Mouse (Mus musculus) erythroblast, embryonic 14.5 days (primary cell): ENCODE data around the gene Cfb. TPM values are rescaled to one million over a fixed set of nuclear protein-coding genes. Genes with fewer than 3 reads are reported as not detected.
"Not testable (repeated sequence)": the region's sequence is repeated elsewhere in the genome, so short reads cannot be mapped to it uniquely, and the experiment has no call there.

Experiments
- H3K27me3 ChIP-seq: 2 replicates; pipeline ENCODE4 v1.6.1; 2012; ENCODE audit warnings: inconsistent platforms; ENCODE audit not compliant: control insufficient read depth
- H3K36me3 ChIP-seq: 2 replicates; pipeline ENCODE4 v1.6.1; 2012; ENCODE audit warnings: mild to moderate bottlenecking, inconsistent platforms; ENCODE audit not compliant: control insufficient read depth
- H3K4me1 ChIP-seq: 2 replicates; pipeline ENCODE4 v1.6.1; 2012; ENCODE audit warnings: inconsistent platforms; ENCODE audit not compliant: control insufficient read depth
- H3K4me3 ChIP-seq: replicated peaks from 2 replicates; pipeline ENCODE3; 2012; ENCODE audit warnings: moderate library complexity, mild to moderate bottlenecking, inconsistent platforms
- H3K9me3 ChIP-seq: 2 replicates; pipeline ENCODE4 v1.6.1; 2012; ENCODE audit warnings: low read length, inconsistent platforms, mixed read lengths; ENCODE audit not compliant: control insufficient read depth
- GATA1 ChIP-seq: IDR thresholded peaks from 2 replicates; pipeline ENCODE4 v1.6.1; 2012; ENCODE audit warnings: low read length, inconsistent platforms, mixed read lengths
- TAL1 ChIP-seq: IDR thresholded peaks from 3 replicates; pipeline ENCODE4 v1.6.1; 2012; ENCODE audit warnings: low read length, inconsistent platforms, mixed read lengths
- polyA plus RNA-seq: library from polyadenylated mRNA; stranded (reverse); fragments of >175 nt; gene quantifications from 2 replicates; pipeline ENCODE4 v1.2.3, GENCODE M21; 2012

The Cfb gene
- 0.11 TPM in 1 of 2 replicates, not detected in the other for polyA plus RNA-seq

DNA sequence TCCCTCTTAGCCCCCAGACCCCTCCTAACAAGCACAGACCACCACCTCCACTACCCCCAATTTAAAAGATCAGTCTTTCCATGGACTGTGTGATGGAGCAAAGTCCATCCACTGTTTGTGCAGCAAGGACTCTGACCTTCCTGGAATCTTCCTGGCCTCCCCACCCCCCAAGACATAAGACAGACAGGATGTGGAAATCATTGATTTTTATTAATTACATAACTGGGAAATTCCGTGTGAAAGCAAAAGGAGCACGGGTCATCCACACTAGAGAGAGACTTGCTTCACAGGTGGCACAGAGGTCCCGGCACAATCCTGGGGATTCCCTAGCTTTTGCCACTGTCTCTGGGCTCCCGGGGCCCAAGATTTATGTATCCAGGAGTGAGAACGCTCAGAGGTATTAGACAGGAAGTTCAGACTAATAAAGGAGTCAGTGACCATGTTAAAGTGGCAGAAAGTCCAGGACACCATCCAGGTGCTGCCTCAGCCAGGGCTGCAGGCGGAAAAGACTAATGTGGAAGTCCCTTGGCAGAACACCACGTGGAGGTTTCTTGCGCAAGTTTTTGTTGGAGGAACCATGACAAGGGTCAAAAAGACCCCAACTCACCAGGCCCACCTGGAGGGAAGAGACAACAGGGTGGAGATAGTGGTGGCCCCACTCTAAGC, at the start of gene Cfb:
Cfb (minus strand) TSS at position 103 of the 666 bp plus-strand sequence.
- no peak for TF ChIP-seq GATA1
- TF ChIP-seq TAL1 = no peak
- H3K4me3 ChIP-seq = peak within 1 kb of the TSS; percentile 43

DNA sequence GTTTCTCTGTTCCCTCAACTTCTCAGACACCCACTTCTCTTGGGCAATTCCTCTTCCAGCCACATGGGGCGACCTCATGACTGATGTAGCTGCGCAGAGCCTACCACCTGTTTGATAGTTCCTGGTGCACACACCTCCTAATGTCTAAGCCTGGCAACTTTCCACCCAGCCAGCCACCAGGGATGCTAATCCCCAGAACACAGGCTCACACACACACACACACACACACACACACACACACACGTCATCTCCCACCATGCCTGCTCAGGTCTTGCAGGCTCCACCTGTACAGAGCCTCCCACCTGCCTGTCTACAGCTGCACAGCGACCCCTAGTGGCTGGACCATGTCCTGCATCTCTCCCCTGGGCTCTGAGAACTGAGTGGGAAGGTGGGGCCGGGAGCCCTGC, 49.6 kb upstream of the Cfb start:
- H3K36me3 ChIP-seq = peaks cover 67% of the 10 kb centered on the region
- H3K4me1 ChIP-seq = peaks cover 4% of the 10 kb centered on the region
- no peak for TF ChIP-seq GATA1
- no peak for TF ChIP-seq TAL1
- no peaks in the 10 kb centered on the region for H3K9me3 ChIP-seq
- H3K4me3 ChIP-seq = no peak overlapping the region
- no peaks in the 10 kb centered on the region for H3K27me3 ChIP-seq

More for the DNA sequence above, at the start of gene Cfb:
- Histone ChIP-seq H3K4me1 (peaks cover 3% of the 10 kb centered on the region; the same call in 1 of the 2 replicates), H3K27me3 (no peaks in the 10 kb centered on the region), H3K36me3 (peaks cover 15% of the 10 kb centered on the region), H3K9me3 (no peaks in the 10 kb centered on the region)

DNA sequence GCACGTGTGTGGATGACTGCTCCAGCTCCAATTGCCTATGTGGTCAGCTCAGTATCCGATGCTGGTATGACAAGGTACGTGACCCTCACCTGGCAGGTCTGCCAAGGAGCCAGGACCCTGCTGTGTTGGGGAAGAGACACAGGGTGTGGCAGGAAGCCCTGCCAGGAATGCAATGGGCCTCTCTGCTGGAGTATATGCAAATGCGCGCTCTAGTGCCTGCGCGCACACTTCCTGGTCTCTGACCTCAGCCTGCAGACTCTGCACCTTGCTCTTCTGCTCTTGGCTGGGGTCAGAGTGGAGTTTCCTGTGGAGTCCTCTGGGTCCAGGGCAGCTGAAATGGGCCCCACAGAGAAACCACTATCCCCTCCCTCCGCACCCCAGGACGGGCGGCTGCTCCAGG, 48.7 kb upstream of the Cfb start:
- H3K4me3 ChIP-seq = no peak overlapping the region
- H3K4me1 ChIP-seq = peaks cover 4% of the 10 kb centered on the region
- no peaks in the 10 kb centered on the region for H3K27me3 ChIP-seq
- no peaks in the 10 kb centered on the region for H3K9me3 ChIP-seq
- peaks cover 77% of the 10 kb centered on the region for H3K36me3 ChIP-seq
- TF ChIP-seq TAL1 = no peak
- no peak for TF ChIP-seq GATA1

- H3K27me3 ChIP-seq = no peaks in the 10 kb centered on the region
- H3K36me3 ChIP-seq = peaks cover 48% of the 10 kb centered on the region
- no peak for TF ChIP-seq TAL1
- TF ChIP-seq GATA1 = no peak
- no peak overlapping the region for H3K4me3 ChIP-seq
- peaks cover 18% of the 10 kb centered on the region for H3K4me1 ChIP-seq
- H3K9me3 ChIP-seq = no peaks in the 10 kb centered on the region
Observed at GRCm38 (mm10) chr17:34902895-34903294, 40.6 kb upstream of the Cfb start.

DNA sequence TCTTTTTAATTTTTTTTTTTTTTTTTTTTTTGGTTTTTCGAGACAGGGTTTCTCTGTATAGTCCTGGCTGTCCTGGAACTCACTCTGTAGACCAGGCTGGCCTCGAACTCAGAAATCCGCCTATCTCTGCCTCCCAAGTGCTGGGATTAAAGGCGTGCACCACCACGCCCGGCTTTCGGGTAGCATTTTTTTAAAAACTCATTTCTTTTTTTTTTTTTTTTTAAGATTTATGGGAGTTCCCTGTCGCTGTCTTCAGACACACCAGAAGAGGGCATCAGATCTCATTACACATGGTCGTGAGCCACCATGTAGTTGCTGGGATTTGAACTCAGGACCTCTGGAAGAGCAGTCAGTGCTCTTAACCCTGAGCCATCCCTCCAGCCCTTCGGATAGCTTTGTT, 39.6 kb upstream of the Cfb start:
- not testable (repeated sequence) for H3K4me3 ChIP-seq, H3K9me3 ChIP-seq, H3K27me3 ChIP-seq
- Histone ChIP-seq H3K36me3 (peaks cover 38% of the 10 kb centered on the region), H3K4me1 (peaks cover 27% of the 10 kb centered on the region)

DNA sequence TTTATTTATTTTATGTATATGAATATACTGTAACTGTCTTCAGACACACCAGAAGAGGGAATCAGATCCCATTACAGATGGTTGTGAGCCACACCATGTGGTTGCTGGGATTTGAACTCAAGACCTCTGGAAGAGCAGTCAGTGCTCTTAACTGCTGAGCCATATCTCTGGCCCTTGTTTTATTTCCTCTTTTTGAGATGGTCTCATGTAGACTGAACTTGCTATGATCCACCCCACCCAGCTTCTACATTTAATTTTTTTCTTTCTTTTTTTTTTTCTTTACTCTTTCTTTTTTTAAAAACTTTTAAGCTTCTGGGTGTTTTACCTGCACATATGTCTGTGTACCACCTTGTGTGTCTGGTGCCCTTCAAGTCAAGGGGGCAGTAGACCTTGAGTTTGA, 38.5 kb upstream of the Cfb start:
- not testable (repeated sequence) for H3K27me3 ChIP-seq, H3K4me3 ChIP-seq, H3K9me3 ChIP-seq
- Histone ChIP-seq H3K36me3 (peaks cover 29% of the 10 kb centered on the region), H3K4me1 (peaks cover 37% of the 10 kb centered on the region)

- Histone ChIP-seq H3K36me3 (peaks cover 21% of the 10 kb centered on the region), H3K4me1 (peaks cover 46% of the 10 kb centered on the region), H3K9me3 (no peaks in the 10 kb centered on the region), H3K27me3 (peaks cover 2% of the 10 kb centered on the region; the same call in 1 of the 2 replicates), H3K4me3 (peak overlapping the region; percentile 73)
- no peak for TF ChIP-seq TAL1
- no peak for TF ChIP-seq GATA1
Observed at GRCm38 (mm10) chr17:34899890-34900243, 37.5 kb upstream of the Cfb start.

GRCm38 (mm10) chr17:34899053-34899889, 37.0 kb upstream of the Cfb start:
- peaks cover 18% of the 10 kb centered on the region for H3K36me3 ChIP-seq
- H3K4me1 ChIP-seq = peaks cover 52% of the 10 kb centered on the region
- no peak for TF ChIP-seq TAL1
- TF ChIP-seq GATA1 = no peak
- peaks cover 2% of the 10 kb centered on the region; the same call in 1 of the 2 replicates for H3K27me3 ChIP-seq
- peak overlapping the region; percentile 73 for H3K4me3 ChIP-seq
- H3K9me3 ChIP-seq = no peaks in the 10 kb centered on the region

- H3K9me3 ChIP-seq = no peaks in the 10 kb centered on the region
- peaks cover 58% of the 10 kb centered on the region for H3K4me1 ChIP-seq
- TF ChIP-seq GATA1 = no peak
- no peak for TF ChIP-seq TAL1
- peak overlapping the region; percentile 73 for H3K4me3 ChIP-seq
- peaks cover 16% of the 10 kb centered on the region for H3K36me3 ChIP-seq
- peaks cover 2% of the 10 kb centered on the region; the same call in 1 of the 2 replicates for H3K27me3 ChIP-seq
Observed at GRCm38 (mm10) chr17:34898706-34899052, 36.4 kb upstream of the Cfb start.
